Mouse (Mus musculus): ENCODE data around the gene Zfp629. TPM values are rescaled to one million over a fixed set of nuclear protein-coding genes. Genes with fewer than 3 reads are reported as not detected.
A peak's percentile ranks its signal among the peaks of the same experiment; 100 is the strongest.

Zfp629 gene
- polyA plus RNA-seq, 1 experiment from 2014 or later = 3.8 TPM

DNA sequence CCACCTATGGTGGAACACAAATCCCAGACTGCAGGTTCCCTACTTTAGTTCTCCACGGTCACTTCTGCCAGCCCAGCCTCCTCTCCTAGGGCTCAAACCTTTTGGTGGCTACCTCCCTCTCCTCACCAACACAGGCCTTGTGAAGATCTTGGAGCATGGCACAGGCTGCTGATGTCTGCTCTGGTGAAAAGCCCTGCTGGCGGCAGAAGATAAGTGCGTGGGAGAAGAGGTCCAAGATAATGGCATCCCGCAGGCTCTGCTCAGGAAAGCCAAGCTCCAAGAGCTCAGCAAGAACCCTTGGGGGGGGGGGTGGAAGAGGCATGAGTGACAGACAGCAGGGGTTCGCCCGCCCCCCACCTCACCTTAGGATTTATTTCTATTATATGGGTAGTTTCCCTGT is 29.4 kb downstream of the Zfp629 start:
- 88% methylated on average over 6 of the region's 6 CpGs for WGBS
- no peak for TF ChIP-seq CTCF (IDR thresholded peaks at IDR 0.05; ENCODE audit: low read depth)
- Histone ChIP-seq H3K9ac (ENCODE audit: low read depth, low read length) (no peak overlapping the region), H3K4me3 (ENCODE audit: low read depth, low read length) (no peak overlapping the region), H3K9me3 (ENCODE audit: control insufficient read depth) (no peaks in the 10 kb centered on the region), H3K27me3 (replicated peaks; ENCODE audit: control insufficient read depth, insufficient read depth, low read length) (no peaks in the 10 kb centered on the region), H3K36me3 (ENCODE audit: control insufficient read depth, insufficient read depth) (peaks cover 43% of the 10 kb centered on the region), H3K4me2 (replicated peaks; ENCODE audit: low read depth) (no peak overlapping the region), H3K27ac (ENCODE audit: low read depth, low read length) (no peak overlapping the region), H3K4me1 (replicated peaks; ENCODE audit: control insufficient read depth, insufficient read depth, low read length) (no peaks in the 10 kb centered on the region; the same call in 1 of the 2 replicates)
- no peak for ATAC-seq

GRCm38 (mm10) chr7:127585031-127585430 is 30.6 kb downstream of the Zfp629 start:
- no peak for TF ChIP-seq CTCF (IDR thresholded peaks at IDR 0.05; ENCODE audit: low read depth)
- Histone ChIP-seq H3K36me3 (ENCODE audit: control insufficient read depth, insufficient read depth) (peaks cover 44% of the 10 kb centered on the region), H3K27ac (ENCODE audit: low read depth, low read length) (no peak overlapping the region), H3K9ac (ENCODE audit: low read depth, low read length) (no peak overlapping the region), H3K4me2 (replicated peaks; ENCODE audit: low read depth) (no peak overlapping the region), H3K9me3 (ENCODE audit: control insufficient read depth) (no peaks in the 10 kb centered on the region), H3K27me3 (replicated peaks; ENCODE audit: control insufficient read depth, insufficient read depth, low read length) (no peaks in the 10 kb centered on the region), H3K4me3 (ENCODE audit: low read depth, low read length) (no peak overlapping the region), H3K4me1 (replicated peaks; ENCODE audit: control insufficient read depth, insufficient read depth, low read length) (no peaks in the 10 kb centered on the region; the same call in 1 of the 2 replicates)
- 85% methylated on average over 7 of the region's 7 CpGs for WGBS
- no peak for ATAC-seq

- no peaks in the 10 kb centered on the region for H3K27me3 ChIP-seq (replicated peaks; ENCODE audit: control insufficient read depth, insufficient read depth, low read length)
- H3K9ac ChIP-seq (ENCODE audit: low read depth, low read length) = no peak overlapping the region
- no peak for TF ChIP-seq CTCF (IDR thresholded peaks at IDR 0.05; ENCODE audit: low read depth)
- ATAC-seq = no peak
- peaks cover 59% of the 10 kb centered on the region for H3K36me3 ChIP-seq (ENCODE audit: control insufficient read depth, insufficient read depth)
- H3K4me3 ChIP-seq (ENCODE audit: low read depth, low read length) = no peak overlapping the region
- H3K27ac ChIP-seq (ENCODE audit: low read depth, low read length) = no peak overlapping the region
- H3K4me1 ChIP-seq (replicated peaks; ENCODE audit: control insufficient read depth, insufficient read depth, low read length) = no peaks in the 10 kb centered on the region; the same call in 1 of the 2 replicates
- H3K9me3 ChIP-seq (ENCODE audit: control insufficient read depth) = no peaks in the 10 kb centered on the region
- no peak overlapping the region for H3K4me2 ChIP-seq (replicated peaks; ENCODE audit: low read depth)
- WGBS = 97% methylated on average over 6 of the region's 6 CpGs
These were observed 32.3 kb downstream of the Zfp629 start for GRCm38 (mm10) chr7:127583260-127583659.

GRCm38 (mm10) chr7:127574115-127574514 is 41.5 kb downstream of the Zfp629 start:
- Histone ChIP-seq H3K9me3 (ENCODE audit: control insufficient read depth) (no peaks in the 10 kb centered on the region), H3K4me2 (replicated peaks; ENCODE audit: low read depth) (peak overlapping the region; percentile 92), H3K36me3 (ENCODE audit: control insufficient read depth, insufficient read depth) (peaks cover 26% of the 10 kb centered on the region), H3K4me3 (ENCODE audit: low read depth, low read length) (peak overlapping the region; percentile 73), H3K4me1 (replicated peaks; ENCODE audit: control insufficient read depth, insufficient read depth, low read length) (no peaks in the 10 kb centered on the region), H3K27ac (ENCODE audit: low read depth, low read length) (no peak overlapping the region), H3K27me3 (replicated peaks; ENCODE audit: control insufficient read depth, insufficient read depth, low read length) (no peaks in the 10 kb centered on the region), H3K9ac (ENCODE audit: low read depth, low read length) (peak overlapping the region; percentile 60; the same call in 1 of the 2 replicates)
- TF ChIP-seq CTCF (IDR thresholded peaks at IDR 0.05; ENCODE audit: low read depth) = no peak
- 14% methylated on average over 7 of the region's 7 CpGs for WGBS
- ATAC-seq = no peak

DNA sequence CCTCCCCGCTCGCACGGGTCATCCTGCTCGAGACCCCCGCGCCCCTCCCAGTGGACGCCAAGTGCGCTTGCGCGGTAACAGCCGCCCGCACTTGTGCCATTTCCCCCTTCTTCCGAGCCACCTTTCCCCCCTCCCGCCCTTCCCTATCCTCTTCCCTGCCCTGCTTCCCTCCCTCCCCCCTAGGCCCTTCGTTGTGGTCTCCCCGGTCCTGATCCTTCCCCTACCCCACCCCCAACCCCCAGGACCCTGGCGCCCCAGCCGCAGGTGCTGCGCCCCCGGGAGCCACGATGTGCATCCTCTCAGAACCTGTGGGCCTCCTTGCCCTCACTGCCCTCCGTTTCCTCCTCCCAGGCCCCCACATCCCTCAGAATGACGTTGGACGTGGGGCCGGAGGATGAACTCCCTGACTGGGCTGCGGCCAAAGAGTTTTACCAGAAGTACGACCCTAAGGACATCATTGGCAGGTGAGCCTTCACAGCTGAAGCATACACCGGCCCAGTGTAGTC is 42.0 kb downstream of the Zfp629 start:
- Histone ChIP-seq H3K4me1 (replicated peaks; ENCODE audit: control insufficient read depth, insufficient read depth, low read length) (no peaks in the 10 kb centered on the region), H3K27me3 (replicated peaks; ENCODE audit: control insufficient read depth, insufficient read depth, low read length) (no peaks in the 10 kb centered on the region), H3K4me3 (ENCODE audit: low read depth, low read length) (peak overlapping the region; percentile 73), H3K4me2 (replicated peaks; ENCODE audit: low read depth) (peak overlapping the region; percentile 92), H3K36me3 (ENCODE audit: control insufficient read depth, insufficient read depth) (peaks cover 22% of the 10 kb centered on the region), H3K9me3 (ENCODE audit: control insufficient read depth) (no peaks in the 10 kb centered on the region), H3K27ac (ENCODE audit: low read depth, low read length) (peak overlapping the region; percentile 46; the same call in 1 of the 2 replicates), H3K9ac (ENCODE audit: low read depth, low read length) (peak overlapping the region; percentile 60)
- 1% methylated on average over 28 of the region's 28 CpGs for WGBS
- TF ChIP-seq CTCF (IDR thresholded peaks at IDR 0.05; ENCODE audit: low read depth) = no peak
- ATAC-seq = peak; percentile 33; the same call in 1 of the 2 replicates

DNA sequence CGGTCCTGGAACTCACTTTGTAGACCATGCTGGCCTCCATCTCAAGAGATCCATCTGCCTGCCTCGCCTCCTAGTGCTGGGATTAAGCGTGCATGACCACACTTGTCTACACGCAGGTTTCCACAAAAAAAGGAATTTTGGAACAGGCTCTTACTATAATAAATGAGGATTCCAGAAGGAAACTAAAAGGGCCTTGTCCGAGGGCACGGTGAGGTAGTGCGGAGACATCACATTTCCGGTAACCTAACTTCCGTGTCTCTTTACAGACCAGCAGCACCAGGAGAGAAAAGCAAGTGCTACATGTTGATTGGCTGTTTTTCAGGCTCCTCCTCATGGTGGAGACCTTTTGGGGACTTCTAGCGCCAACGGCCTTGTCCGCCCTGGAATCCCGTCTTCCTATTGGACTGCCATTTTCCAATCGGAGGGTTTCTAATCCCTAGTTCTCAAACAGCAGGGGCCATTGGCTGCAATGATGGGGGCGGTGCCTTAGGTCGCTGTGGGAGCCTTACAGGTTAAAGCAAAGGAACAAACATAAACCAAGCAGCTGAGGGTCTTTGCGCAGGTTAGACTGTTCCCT is 42.6 kb downstream of the Zfp629 start, which contains the start of gene Phkg2:
Phkg2 (plus strand) TSS at position 446 of the 577 bp plus-strand sequence.
- Histone ChIP-seq H3K4me1 (replicated peaks; ENCODE audit: control insufficient read depth, insufficient read depth, low read length) (no peaks in the 10 kb centered on the region), H3K27ac (ENCODE audit: low read depth, low read length) (peak within 1 kb of the TSS; percentile 62), H3K4me3 (ENCODE audit: low read depth, low read length) (peak within 1 kb of the TSS; percentile 73), H3K9ac (ENCODE audit: low read depth, low read length) (peak within 1 kb of the TSS; percentile 60), H3K27me3 (replicated peaks; ENCODE audit: control insufficient read depth, insufficient read depth, low read length) (no peaks in the 10 kb centered on the region), H3K9me3 (ENCODE audit: control insufficient read depth) (no peaks in the 10 kb centered on the region), H3K36me3 (ENCODE audit: control insufficient read depth, insufficient read depth) (peaks cover 17% of the 10 kb centered on the region), H3K4me2 (replicated peaks; ENCODE audit: low read depth) (peak within 1 kb of the TSS; percentile 92)
- peak; percentile 99 for ATAC-seq
- 0 out of 2 replicates have a peak, but pooled peaks have one; percentile 10 for TF ChIP-seq CTCF (IDR thresholded peaks at IDR 0.05; ENCODE audit: low read depth)
- under 1% methylated on average over 17 of the region's 17 CpGs for WGBS
